ENCODE assay signal across 12 mouse cellular contexts in the genomic region with DNA sequence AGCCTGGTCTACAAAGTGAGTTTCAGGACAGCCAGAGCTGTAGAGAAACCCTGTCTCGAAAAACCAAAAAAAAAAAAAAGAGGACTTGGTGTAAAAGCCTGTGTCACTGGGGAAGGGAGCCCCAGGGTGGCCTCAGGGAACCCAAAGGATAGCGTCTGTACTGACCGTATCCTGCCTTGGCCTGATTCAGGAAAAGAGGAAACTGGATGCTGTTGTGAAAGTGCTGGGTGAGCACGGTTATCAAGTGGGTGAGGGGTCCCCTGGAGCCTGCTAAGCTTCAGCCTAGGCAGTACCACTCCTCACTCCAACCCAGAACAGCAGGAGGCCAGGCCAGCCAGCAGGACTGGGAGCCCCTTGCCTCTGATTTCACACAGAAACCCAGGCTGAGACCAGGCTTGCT. TPM values are rescaled to one million over a fixed set of nuclear protein-coding genes. Genes with fewer than 3 reads are reported as not detected.
DNase-seq lines count a peak whose midpoint lies in the region; ATAC-seq and TF ChIP-seq lines count a peak whose summit lies in the region.
"Had no signal": no experiment of that assay in that cellular context is flagged by ENCODE, and none has a peak within 500 bp of the region (broad histone marks: within the 10 kb centered on the region; RNA-seq: fewer than 3 reads in every experiment).

No protein-coding gene starts in this region.

- DNase-seq in liver, adult 2 months (ENCODE audit: extremely low read depth, low read depth, low spot score) = no peak
- no peak for DNase-seq in liver
- no peak for DNase-seq in embryonic facial prominence, embryonic 14.5 days (ENCODE audit: low spot score)
- DNase-seq in lung, postnatal 36 days = peak; percentile 28
- DNase-seq in c-Kit-positive CD71-positive TER-119-positive erythroid progenitor cells, embryonic 14.5 days (ENCODE audit: low spot score) = no peak
- no peak for DNase-seq in retina, postnatal 1 day
- no peak for DNase-seq in embryo, embryonic 10 days (ENCODE audit: low spot score)
- DNase-seq: cerebellum, adult 2 months; thymus, adult 2 months had no signal

- peaks cover 20% of the 10 kb centered on the region; the same call in 1 of the 2 replicates for H3K79me2 ChIP-seq in liver, adult 2 months (ENCODE audit: control insufficient read depth, insufficient read depth, low read length)

- H3K9ac ChIP-seq in liver, adult 2 months (ENCODE audit: low read depth, low read length) = no peak overlapping the region
- peak overlapping the region; percentile 92 for H3K9ac ChIP-seq in embryonic facial prominence, embryonic 14.5 days (ENCODE audit: low read depth, low read length)
- H3K9ac ChIP-seq in hindbrain, embryonic 16.5 days (ENCODE audit: low read depth, low read length) = no peak overlapping the region

- H3K27ac ChIP-seq in liver, adult 2 months (replicated peaks; ENCODE audit: insufficient read depth, low read depth, low read length) = peak overlapping the region; percentile 17; the same call in 1 of the 2 replicates
- 0 out of 2 replicates have a peak overlapping the region, but pooled peaks have one; percentile 100 for H3K27ac ChIP-seq in embryonic facial prominence, embryonic 14.5 days (replicated peaks; ENCODE audit: low read depth, low read length)
- H3K27ac ChIP-seq in hindbrain, embryonic 16.5 days (ENCODE audit: low read depth, low read length) = no peak overlapping the region

- no peak overlapping the region for H3K4me3 ChIP-seq in liver, adult 2 months (ENCODE audit: insufficient read depth, low read depth, low read length)
- peak overlapping the region; percentile 86; the same call in 1 of the 2 replicates for H3K4me3 ChIP-seq in embryonic facial prominence, embryonic 14.5 days (ENCODE audit: low read depth, low read length)
- no peak overlapping the region for H3K4me3 ChIP-seq in hindbrain, embryonic 16.5 days (ENCODE audit: low read length)

- peaks cover 26% of the 10 kb centered on the region for H3K4me1 ChIP-seq in liver, adult 2 months (ENCODE audit: control insufficient read depth, insufficient read depth, low read length)
- H3K4me1 ChIP-seq in embryonic facial prominence, embryonic 14.5 days (ENCODE audit: control insufficient read depth, insufficient read depth, low read length) = peaks cover 20% of the 10 kb centered on the region; the same call in 1 of the 2 replicates
- peaks cover 34% of the 10 kb centered on the region for H3K4me1 ChIP-seq in hindbrain, embryonic 16.5 days (ENCODE audit: control insufficient read depth, insufficient read depth, low read depth, low read length)

- no peaks in the 10 kb centered on the region for H3K9me3 ChIP-seq in embryonic facial prominence, embryonic 14.5 days (ENCODE audit: control insufficient read depth, low read length)
- H3K9me3 ChIP-seq in hindbrain, embryonic 16.5 days (ENCODE audit: control insufficient read depth, low read length) = no peaks in the 10 kb centered on the region

- TF ChIP-seq POLR2A in liver, adult 2 months (IDR thresholded peaks at IDR 0.05; ENCODE audit: extremely low read depth, insufficient read depth, low read length) = no peak

- H3K4me2 ChIP-seq in embryonic facial prominence, embryonic 14.5 days (ENCODE audit: low read depth, low read length) = peak overlapping the region; percentile 76
- H3K4me2 ChIP-seq in hindbrain, embryonic 16.5 days (ENCODE audit: low read length) = peak overlapping the region; percentile 83

- no peaks in the 10 kb centered on the region for H3K27me3 ChIP-seq in liver, adult 2 months (ENCODE audit: control insufficient read depth, insufficient read depth, low read length)
- H3K27me3 ChIP-seq in embryonic facial prominence, embryonic 14.5 days (replicated peaks; ENCODE audit: control insufficient read depth, insufficient read depth, low read length) = no peaks in the 10 kb centered on the region
- no peaks in the 10 kb centered on the region for H3K27me3 ChIP-seq in hindbrain, embryonic 16.5 days (replicated peaks; ENCODE audit: control insufficient read depth, insufficient read depth, low read length)

- ATAC-seq in embryonic facial prominence, embryonic 14.5 days (ENCODE audit: low read depth) = no peak
- ATAC-seq in hindbrain, embryonic 16.5 days = no peak
- ATAC-seq: forebrain, embryonic 16.5 days had no signal

- peaks cover 9% of the 10 kb centered on the region; the same call in 1 of the 2 replicates for H3K36me3 ChIP-seq in liver, adult 2 months (ENCODE audit: control insufficient read depth, insufficient read depth, low read length)
- H3K36me3 ChIP-seq in embryonic facial prominence, embryonic 14.5 days (ENCODE audit: control insufficient read depth, insufficient read depth, low read length) = peaks cover 37% of the 10 kb centered on the region
- H3K36me3 ChIP-seq in hindbrain, embryonic 16.5 days (ENCODE audit: control insufficient read depth, insufficient read depth, low read length) = 0 out of 2 replicates have a peak, but pooled peaks cover 3% of the 10 kb centered on the region

- WGBS in liver, adult 2 months = 67% methylated on average over 4 of the region's 4 CpGs
- 77% methylated on average over 4 of the region's 4 CpGs for WGBS in embryonic facial prominence, embryonic 14.5 days
- 89% methylated on average over 4 of the region's 4 CpGs for WGBS in hindbrain, embryonic 16.5 days

- no peak for TF ChIP-seq CTCF in liver, adult 2 months (IDR thresholded peaks at IDR 0.05; ENCODE audit: low read depth, low read length)

RNA-seq across cellular contexts. Expression of a gene that starts 2.9 kb away (rescaled TPM):
- 4.0 and 7.1 TPM in 2 replicates for total RNA-seq in liver, adult 2 months (2014; rRNA removed)
- 13.6 and 15.5 TPM in 2 replicates for polyA plus RNA-seq in liver, adult 2 months (2012; rRNA removed)
- 36.3 and 39.0 TPM in 2 replicates for polyA plus RNA-seq in embryonic facial prominence, embryonic 14.5 days (2014; fragmentation: Nextera tagmentation; extraction: Ambion mirVana)
- 55.2 and 73.2 TPM in 2 replicates for polyA plus RNA-seq in hindbrain, embryonic 16.5 days (2015; fragmentation: Nextera tagmentation; extraction: Ambion mirVana)

RNA-seq across cellular contexts. Expression of a gene that starts 8.9 kb away (rescaled TPM):
- total RNA-seq in liver, adult 2 months (2014; rRNA removed) = 28.2 and 42.8 TPM in 2 replicates
- 59.0 and 71.0 TPM in 2 replicates for polyA plus RNA-seq in liver, adult 2 months (2012; rRNA removed)
- polyA plus RNA-seq in embryonic facial prominence, embryonic 14.5 days (2014; fragmentation: Nextera tagmentation; extraction: Ambion mirVana) = 76.2 and 87.8 TPM in 2 replicates
- 133 and 140 TPM in 2 replicates for polyA plus RNA-seq in hindbrain, embryonic 16.5 days (2015; fragmentation: Nextera tagmentation; extraction: Ambion mirVana)

RNA-seq across cellular contexts. Expression of a gene that starts 42.0 kb away (rescaled TPM):
- total RNA-seq in liver, adult 2 months (2014; rRNA removed) = not detected in 2 replicates
- not detected in 2 replicates for polyA plus RNA-seq in liver, adult 2 months (2012; rRNA removed)
- 0.33 and 0.39 TPM in 2 replicates for polyA plus RNA-seq in embryonic facial prominence, embryonic 14.5 days (2014; fragmentation: Nextera tagmentation; extraction: Ambion mirVana)
- 0.13 and 0.19 TPM in 2 replicates for polyA plus RNA-seq in hindbrain, embryonic 16.5 days (2015; fragmentation: Nextera tagmentation; extraction: Ambion mirVana)
- total RNA-seq: layer of hippocampus, adult 8-10 months had no signal
- polyA plus RNA-seq: cerebellum, adult 2 months had no signal
